Mouse (Mus musculus): ENCODE results near the gene Psma6. TPM values are rescaled to one million over a fixed set of nuclear protein-coding genes. Genes with fewer than 3 reads are reported as not detected.

Gene Psma6
- polyA plus RNA-seq, 1 experiment: 266 TPM

DNA sequence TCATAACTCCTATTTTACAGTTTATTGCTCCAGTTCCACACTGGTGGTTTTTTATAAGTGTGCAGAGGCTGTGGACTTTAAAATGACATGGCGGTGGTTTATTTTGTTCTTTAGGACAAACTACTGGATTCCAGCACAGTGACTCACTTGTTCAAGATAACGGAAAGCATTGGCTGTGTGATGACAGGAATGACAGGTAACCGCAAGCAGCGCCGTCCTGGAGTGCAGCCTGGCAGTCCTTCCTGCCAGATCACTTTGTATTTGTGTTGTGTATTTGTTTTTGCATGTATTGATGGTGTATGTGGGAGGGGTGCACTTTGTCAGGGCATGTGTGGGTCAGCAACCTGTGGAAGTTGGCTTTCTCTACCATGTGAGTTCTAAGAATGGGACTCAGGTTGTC lies 23.9 kb downstream of the Psma6 start:
- H3K79me2 ChIP-seq (ENCODE audit: control insufficient read depth, insufficient read depth): peaks cover 54% of the 10 kb centered on the region
- H3K27me3 ChIP-seq (ENCODE audit: control insufficient read depth, insufficient read depth, insufficient read length): no peaks in the 10 kb centered on the region
- H3K4me3 ChIP-seq: no peak overlapping the region
- no peak for TF ChIP-seq MYOG (IDR thresholded peaks at IDR 0.05; ENCODE audit: control insufficient read depth in 1 of 3, insufficient read depth in 1 of 3, insufficient read length in 2 of 3, low read depth in 2 of 3)
- TF ChIP-seq POLR2A (IDR thresholded peaks at IDR 0.05; ENCODE audit: insufficient read length, low read depth): no peak
- no peak for TF ChIP-seq CEBPB (IDR thresholded peaks at IDR 0.05; ENCODE audit: insufficient read depth, poor library complexity, severe bottlenecking)
- TF ChIP-seq POLR2AphosphoS2 (IDR thresholded peaks at IDR 0.05; ENCODE audit: insufficient read length, low read depth): no peak
- no peak for TF ChIP-seq MYOD1 (IDR thresholded peaks at IDR 0.05; ENCODE audit: control insufficient read depth in 1 of 3, insufficient read length in 2 of 3, low read depth in 2 of 3)
- no peak for TF ChIP-seq USF1 (IDR thresholded peaks at IDR 0.05; ENCODE audit: low read depth)
- no peak for TF ChIP-seq TCF12 (IDR thresholded peaks at IDR 0.05; ENCODE audit: insufficient read depth, poor library complexity, severe bottlenecking)
- no peak for TF ChIP-seq SRF (IDR thresholded peaks at IDR 0.05; ENCODE audit: control insufficient read depth, insufficient read length, low read depth)
- H3ac ChIP-seq (ENCODE audit: control insufficient read depth, insufficient read length): no peak overlapping the region
- H3K36me3 ChIP-seq (ENCODE audit: control insufficient read depth, insufficient read depth): peaks cover 39% of the 10 kb centered on the region
- no peak overlapping the region for H3K4me2 ChIP-seq (ENCODE audit: low read depth)

DNA sequence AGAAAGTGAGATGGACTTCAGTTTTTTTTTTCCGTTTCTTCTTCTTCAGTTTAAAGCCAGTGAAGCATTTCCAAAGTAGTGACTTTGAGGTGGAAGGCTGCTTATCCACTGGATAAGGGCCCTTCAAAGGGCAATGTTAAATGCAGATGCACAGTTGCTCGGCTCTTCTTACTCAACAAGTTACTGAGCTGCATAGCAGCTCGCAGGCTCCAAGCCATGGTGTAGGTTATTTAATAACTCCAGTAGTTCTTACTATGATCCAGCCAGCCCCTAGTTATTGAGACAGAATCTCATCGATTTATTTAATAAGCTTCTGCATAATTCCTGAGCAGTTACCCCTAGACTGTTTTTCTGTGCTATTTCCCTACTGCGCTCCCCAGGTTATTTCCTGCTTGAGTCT lies 31.2 kb downstream of the Psma6 start:
- Histone ChIP-seq H3ac (ENCODE audit: control insufficient read depth, insufficient read length) (no peak overlapping the region), H3K79me2 (ENCODE audit: control insufficient read depth, insufficient read depth) (no peaks in the 10 kb centered on the region), H3K27me3 (ENCODE audit: control insufficient read depth, insufficient read depth, insufficient read length) (no peaks in the 10 kb centered on the region), H3K36me3 (ENCODE audit: control insufficient read depth, insufficient read depth) (peaks cover 65% of the 10 kb centered on the region), H3K4me2 (ENCODE audit: low read depth) (no peak overlapping the region), H3K4me3 (no peak overlapping the region)
- TF ChIP-seq TCF3 (IDR thresholded peaks at IDR 0.05; ENCODE audit: insufficient read length, low read depth) (no peak), USF1 (IDR thresholded peaks at IDR 0.05; ENCODE audit: low read depth) (no peak), REST (IDR thresholded peaks at IDR 0.05; ENCODE audit: insufficient read depth, insufficient read length) (no peak), POLR2AphosphoS2 (IDR thresholded peaks at IDR 0.05; ENCODE audit: insufficient read length, low read depth) (no peak), MYOD1 (IDR thresholded peaks at IDR 0.05; ENCODE audit: control insufficient read depth in 1 of 3, insufficient read length in 2 of 3, low read depth in 2 of 3) (no peak), MAX (IDR thresholded peaks at IDR 0.05; ENCODE audit: low read depth) (no peak), TCF12 (IDR thresholded peaks at IDR 0.05; ENCODE audit: insufficient read depth, poor library complexity, severe bottlenecking) (no peak), CEBPB (IDR thresholded peaks at IDR 0.05; ENCODE audit: insufficient read depth, poor library complexity, severe bottlenecking) (no peak), E2F4 (IDR thresholded peaks at IDR 0.05; ENCODE audit: insufficient read depth) (no peak), SRF (IDR thresholded peaks at IDR 0.05; ENCODE audit: control insufficient read depth, insufficient read length, low read depth) (no peak), MYOG (IDR thresholded peaks at IDR 0.05; ENCODE audit: control insufficient read depth in 1 of 3, insufficient read depth in 1 of 3, insufficient read length in 2 of 3, low read depth in 2 of 3) (no peak), POLR2A (IDR thresholded peaks at IDR 0.05; ENCODE audit: insufficient read length, low read depth) (no peak)

DNA sequence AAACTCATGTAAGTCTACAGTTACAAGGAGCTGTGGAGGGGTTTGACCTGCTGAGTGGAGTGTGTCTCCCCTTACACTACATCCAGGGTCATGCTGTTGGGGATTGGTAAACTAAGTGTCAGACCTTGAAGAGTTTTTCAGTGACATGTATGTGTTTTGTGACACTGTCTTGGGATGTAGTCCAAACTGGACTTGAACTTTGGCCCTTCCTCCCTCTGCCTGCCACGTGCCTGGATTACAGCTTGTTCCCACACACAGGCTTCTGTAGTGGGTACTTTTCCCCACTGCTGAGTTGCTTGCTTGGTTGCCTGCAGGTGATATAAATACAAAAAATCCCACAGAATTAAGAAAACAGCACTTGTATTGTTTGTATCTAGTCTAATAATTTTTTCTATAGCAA lies 31.7 kb downstream of the Psma6 start:
- H3K79me2 ChIP-seq (ENCODE audit: control insufficient read depth, insufficient read depth): no peaks in the 10 kb centered on the region
- TF ChIP-seq POLR2A (IDR thresholded peaks at IDR 0.05; ENCODE audit: insufficient read length, low read depth) (no peak), CEBPB (IDR thresholded peaks at IDR 0.05; ENCODE audit: insufficient read depth, poor library complexity, severe bottlenecking) (no peak), USF1 (IDR thresholded peaks at IDR 0.05; ENCODE audit: low read depth) (no peak), TCF12 (IDR thresholded peaks at IDR 0.05; ENCODE audit: insufficient read depth, poor library complexity, severe bottlenecking) (no peak), TCF3 (IDR thresholded peaks at IDR 0.05; ENCODE audit: insufficient read length, low read depth) (no peak), POLR2AphosphoS2 (IDR thresholded peaks at IDR 0.05; ENCODE audit: insufficient read length, low read depth) (no peak), MYOD1 (IDR thresholded peaks at IDR 0.05; ENCODE audit: control insufficient read depth in 1 of 3, insufficient read length in 2 of 3, low read depth in 2 of 3) (no peak), MAX (IDR thresholded peaks at IDR 0.05; ENCODE audit: low read depth) (no peak), E2F4 (IDR thresholded peaks at IDR 0.05; ENCODE audit: insufficient read depth) (no peak), MYOG (IDR thresholded peaks at IDR 0.05; ENCODE audit: control insufficient read depth in 1 of 3, insufficient read depth in 1 of 3, insufficient read length in 2 of 3, low read depth in 2 of 3) (no peak), REST (IDR thresholded peaks at IDR 0.05; ENCODE audit: insufficient read depth, insufficient read length) (no peak), SRF (IDR thresholded peaks at IDR 0.05; ENCODE audit: control insufficient read depth, insufficient read length, low read depth) (no peak)
- H3K36me3 ChIP-seq (ENCODE audit: control insufficient read depth, insufficient read depth): peaks cover 60% of the 10 kb centered on the region

DNA sequence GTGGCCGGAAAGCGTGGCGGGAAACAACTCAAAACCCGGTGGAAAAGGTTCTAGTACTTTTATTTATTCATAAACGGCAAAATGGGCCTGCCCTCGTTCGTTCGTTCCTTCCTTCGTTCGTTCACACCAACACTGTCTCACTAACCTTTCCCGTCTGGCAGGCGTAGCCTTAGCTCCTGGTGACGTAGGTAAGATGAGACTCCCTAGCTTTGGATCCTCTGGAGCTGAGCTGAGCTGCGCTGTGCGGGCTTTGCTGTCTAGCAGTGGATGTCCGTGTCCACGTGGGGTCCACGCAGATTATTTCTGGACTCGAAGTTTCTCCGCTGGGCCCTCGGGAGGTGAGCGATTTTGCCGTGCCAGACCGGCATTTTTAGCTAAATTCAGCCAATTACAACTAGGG lies 36.2 kb downstream of the Psma6 start:
- Histone ChIP-seq H3K36me3 (ENCODE audit: control insufficient read depth, insufficient read depth) (peaks cover 35% of the 10 kb centered on the region), H3ac (ENCODE audit: control insufficient read depth, insufficient read length) (no peak overlapping the region), H3K27me3 (ENCODE audit: control insufficient read depth, insufficient read depth, insufficient read length) (no peaks in the 10 kb centered on the region), H3K79me2 (ENCODE audit: control insufficient read depth, insufficient read depth) (no peaks in the 10 kb centered on the region), H3K4me2 (ENCODE audit: low read depth) (no peak overlapping the region), H3K4me3 (no peak overlapping the region)
- TF ChIP-seq POLR2AphosphoS2 (IDR thresholded peaks at IDR 0.05; ENCODE audit: insufficient read length, low read depth) (no peak), MYOG (IDR thresholded peaks at IDR 0.05; ENCODE audit: control insufficient read depth in 1 of 3, insufficient read depth in 1 of 3, insufficient read length in 2 of 3, low read depth in 2 of 3) (no peak), REST (IDR thresholded peaks at IDR 0.05; ENCODE audit: insufficient read depth, insufficient read length) (no peak), TCF3 (IDR thresholded peaks at IDR 0.05; ENCODE audit: insufficient read length, low read depth) (no peak), TCF12 (IDR thresholded peaks at IDR 0.05; ENCODE audit: insufficient read depth, poor library complexity, severe bottlenecking) (no peak), USF1 (IDR thresholded peaks at IDR 0.05; ENCODE audit: low read depth) (no peak), E2F4 (IDR thresholded peaks at IDR 0.05; ENCODE audit: insufficient read depth) (no peak), CEBPB (IDR thresholded peaks at IDR 0.05; ENCODE audit: insufficient read depth, poor library complexity, severe bottlenecking) (no peak), MYOD1 (IDR thresholded peaks at IDR 0.05; ENCODE audit: control insufficient read depth in 1 of 3, insufficient read length in 2 of 3, low read depth in 2 of 3) (no peak), MAX (IDR thresholded peaks at IDR 0.05; ENCODE audit: low read depth) (no peak), SRF (IDR thresholded peaks at IDR 0.05; ENCODE audit: control insufficient read depth, insufficient read length, low read depth) (no peak), POLR2A (IDR thresholded peaks at IDR 0.05; ENCODE audit: insufficient read length, low read depth) (no peak)

More for the DNA sequence above, 31.7 kb downstream of the Psma6 start:
- Histone ChIP-seq H3K4me2 (ENCODE audit: low read depth) (no peak overlapping the region), H3ac (ENCODE audit: control insufficient read depth, insufficient read length) (no peak overlapping the region), H3K27me3 (ENCODE audit: control insufficient read depth, insufficient read depth, insufficient read length) (no peaks in the 10 kb centered on the region), H3K4me3 (no peak overlapping the region)

All from myocyte (in vitro differentiated cells).